Mouse (Mus musculus) testis, adult 2 months (tissue): ENCODE measurements at regions not wholly inside any gene's neighbourhood (a gene's known extent, or its start where the extent isn't known, plus 50 kb on each side); places are given as distances from the start of the nearest gene placed in this dataset.

Experiments used
- H3K27ac ChIP-seq: fragments of 200-500 bp; 2 replicates; pipeline ENCODE4 v1.5.1; 2012; ENCODE audit warnings: low read depth, low read length; ENCODE audit not compliant: control insufficient read depth, insufficient read depth
- H3K27me3 ChIP-seq: fragments of 200-500 bp; 2 replicates; pipeline ENCODE4 v1.6.1; 2012; ENCODE audit warnings: mild to moderate bottlenecking, low read length, moderate library complexity; ENCODE audit not compliant: control insufficient read depth, insufficient read depth
- H3K36me3 ChIP-seq: fragments of 200-500 bp; 2 replicates; pipeline ENCODE4 v1.6.1; 2012; ENCODE audit warnings: mild to moderate bottlenecking, low read length; ENCODE audit not compliant: control insufficient read depth, insufficient read depth
- H3K4me1 ChIP-seq: fragments of 200-500 bp; 2 replicates; pipeline ENCODE4 v1.6.1; 2012; ENCODE audit warnings: low read length; ENCODE audit not compliant: control insufficient read depth, insufficient read depth
- H3K4me3 ChIP-seq: fragments of 200-500 bp; 2 replicates; pipeline ENCODE4 v1.5.1; 2012; ENCODE audit warnings: low read depth, mild to moderate bottlenecking, low read length, moderate library complexity, mixed read lengths; ENCODE audit not compliant: control insufficient read depth
- CTCF ChIP-seq: fragments of 200-500 bp; IDR thresholded peaks from 2 replicates; pipeline ENCODE4 v1.5.1; 2012; ENCODE audit warnings: low read depth, mild to moderate bottlenecking, inconsistent platforms, low read length, moderate library complexity; ENCODE audit not compliant: control insufficient read depth, insufficient read depth, insufficient replicate concordance
- POLR2A ChIP-seq: fragments of 200-500 bp; IDR thresholded peaks from 2 replicates; pipeline ENCODE4 v1.6.1; 2012; ENCODE audit warnings: low read depth, mild to moderate bottlenecking, inconsistent platforms, low read length, moderate library complexity; ENCODE audit not compliant: control insufficient read depth

DNA sequence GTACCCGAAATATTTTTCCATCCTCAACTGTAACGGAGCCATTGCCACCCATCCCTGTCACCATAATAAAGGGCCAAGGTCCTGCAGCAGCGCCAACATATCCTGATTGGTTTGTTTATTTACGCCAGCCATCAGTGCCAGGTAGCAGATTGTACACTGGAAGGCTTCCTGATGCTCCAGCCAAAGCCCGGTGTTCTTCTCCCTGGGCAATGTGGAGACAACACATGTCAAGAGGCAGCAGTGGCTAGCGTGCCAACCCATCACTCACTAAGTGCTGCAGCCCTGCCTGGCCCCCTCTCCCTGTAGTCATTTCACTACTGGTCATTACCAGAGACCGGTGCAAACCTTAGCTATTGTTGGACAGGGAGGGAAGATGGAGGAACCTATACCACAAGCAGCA lies 393.8 kb upstream of the Hnrnpa3 start:
- no peaks in the 10 kb centered on the region for H3K36me3 ChIP-seq
- no peak overlapping the region for H3K4me3 ChIP-seq
- H3K27me3 ChIP-seq, result no peaks in the 10 kb centered on the region
- peaks cover 3% of the 10 kb centered on the region for H3K4me1 ChIP-seq
- no peak for TF ChIP-seq CTCF
- TF ChIP-seq POLR2A, result no peak
- no peak overlapping the region for H3K27ac ChIP-seq

GRCm38 (mm10) chr2:75265739-75266699 lies 393.0 kb upstream of the Hnrnpa3 start:
- H3K36me3 ChIP-seq, result no peaks in the 10 kb centered on the region
- H3K27me3 ChIP-seq, result no peaks in the 10 kb centered on the region

DNA sequence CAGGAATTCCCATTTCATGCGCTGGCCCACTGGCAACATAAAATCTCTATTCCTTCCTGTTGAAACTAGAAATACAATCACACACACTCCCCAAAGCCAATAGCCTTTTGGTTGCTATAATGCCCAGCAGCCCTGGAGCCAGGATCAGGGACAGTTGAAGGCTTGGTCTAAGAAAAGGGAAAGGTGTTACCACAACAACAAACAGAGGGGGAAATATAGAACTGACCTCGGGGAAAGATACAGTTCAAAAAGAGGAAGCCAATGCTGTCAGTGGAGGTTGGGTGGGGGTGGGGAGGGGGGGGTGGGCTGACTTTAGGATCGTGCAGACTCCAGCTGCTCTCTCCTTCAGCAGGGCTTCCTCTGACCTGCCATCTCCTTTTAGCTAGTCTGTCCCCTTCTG lies 391.1 kb upstream of the Hnrnpa3 start:
- TF ChIP-seq CTCF, result no peak
- TF ChIP-seq POLR2A, result no peak
- Histone ChIP-seq H3K4me1 (peaks cover 3% of the 10 kb centered on the region), H3K27me3 (no peaks in the 10 kb centered on the region), H3K36me3 (no peaks in the 10 kb centered on the region), H3K4me3 (no peak overlapping the region), H3K27ac (no peak overlapping the region)

More at GRCm38 (mm10) chr2:75265739-75266699, 393.0 kb upstream of the Hnrnpa3 start:
- TF ChIP-seq CTCF (no peak), POLR2A (no peak)
- H3K27ac ChIP-seq, result no peak overlapping the region
- peaks cover 3% of the 10 kb centered on the region for H3K4me1 ChIP-seq
- H3K4me3 ChIP-seq, result no peak overlapping the region

DNA sequence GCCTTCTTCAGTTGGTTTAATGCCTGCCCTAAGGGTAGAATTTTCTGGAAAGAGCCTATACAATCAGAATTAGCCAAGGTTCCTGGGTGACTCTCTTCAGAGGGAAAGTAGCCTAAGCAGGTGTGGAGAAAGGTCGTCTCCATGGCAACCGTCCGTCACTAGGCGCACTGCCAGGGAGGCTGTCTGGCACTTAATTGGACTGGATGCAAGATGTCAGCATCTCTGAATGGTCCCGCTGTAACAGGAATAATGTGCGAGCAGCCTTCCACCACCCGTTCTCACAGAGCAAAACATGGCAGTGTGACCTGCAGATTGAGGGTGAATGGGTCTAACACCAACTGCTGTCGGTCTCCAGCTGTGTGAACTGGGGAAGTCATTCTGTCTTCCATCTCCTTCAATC lies 389.6 kb upstream of the Hnrnpa3 start:
- Histone ChIP-seq H3K27me3 (no peaks in the 10 kb centered on the region), H3K4me3 (no peak overlapping the region), H3K36me3 (no peaks in the 10 kb centered on the region), H3K27ac (no peak overlapping the region), H3K4me1 (peaks cover 3% of the 10 kb centered on the region)
- TF ChIP-seq POLR2A (no peak), CTCF (no peak)

- no peak overlapping the region for H3K4me3 ChIP-seq
- no peak overlapping the region for H3K27ac ChIP-seq
These were observed 388.9 kb upstream of the Hnrnpa3 start for GRCm38 (mm10) chr2:75270115-75270514.

DNA sequence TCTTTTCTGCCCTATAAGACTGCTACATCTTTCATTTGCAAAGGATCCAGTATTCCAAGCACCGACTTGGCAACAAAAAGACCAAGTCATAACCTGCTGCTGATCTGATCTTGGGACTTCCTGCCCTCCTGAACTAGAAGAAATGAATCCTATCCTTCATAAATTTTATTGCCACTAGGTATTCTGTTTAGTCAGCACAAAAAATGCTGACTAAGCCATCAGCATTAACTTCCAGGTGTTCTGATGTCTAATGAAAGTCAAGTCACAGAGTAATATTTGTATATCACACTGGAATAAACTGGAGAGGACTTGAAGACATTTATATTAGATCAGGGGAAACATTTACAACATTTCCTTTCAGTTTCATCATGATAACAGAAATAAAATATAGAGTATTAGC lies 371.2 kb upstream of the Hnrnpa3 start:
- Histone ChIP-seq H3K27ac (no peak overlapping the region), H3K36me3 (no peaks in the 10 kb centered on the region)

More at GRCm38 (mm10) chr2:75270115-75270514, 388.9 kb upstream of the Hnrnpa3 start:
- TF ChIP-seq POLR2A, result no peak
- TF ChIP-seq CTCF, result no peak
- Histone ChIP-seq H3K27me3 (no peaks in the 10 kb centered on the region), H3K36me3 (no peaks in the 10 kb centered on the region), H3K4me1 (peaks cover 3% of the 10 kb centered on the region)

DNA sequence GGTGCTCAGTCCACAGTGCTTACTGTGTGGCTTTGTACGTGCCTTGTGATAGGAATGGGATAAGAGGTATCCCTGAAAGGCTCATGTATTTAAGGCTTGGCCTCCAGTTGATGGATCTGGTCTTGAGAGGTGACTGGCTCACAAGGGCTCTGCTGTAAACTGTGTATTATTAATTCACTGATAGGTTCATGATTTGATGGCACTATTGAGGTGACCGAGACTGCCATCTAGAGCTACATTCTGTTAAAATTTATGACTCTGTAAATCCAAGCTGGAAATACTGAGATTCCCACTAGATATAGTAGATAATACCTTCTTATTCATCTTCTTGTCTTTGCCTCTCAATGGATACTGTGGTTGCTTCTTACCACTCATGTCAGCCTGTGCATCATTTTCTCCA lies 367.4 kb upstream of the Hnrnpa3 start:
- TF ChIP-seq CTCF (no peak), POLR2A (no peak)
- no peaks in the 10 kb centered on the region for H3K27me3 ChIP-seq
- no peaks in the 10 kb centered on the region for H3K36me3 ChIP-seq

More for the DNA sequence above, 371.2 kb upstream of the Hnrnpa3 start:
- Histone ChIP-seq H3K4me1 (no peaks in the 10 kb centered on the region), H3K4me3 (no peak overlapping the region), H3K27me3 (no peaks in the 10 kb centered on the region)
- no peak for TF ChIP-seq POLR2A
- no peak for TF ChIP-seq CTCF

GRCm38 (mm10) chr2:75306821-75307220 lies 352.2 kb upstream of the Hnrnpa3 start:
- TF ChIP-seq POLR2A (no peak), CTCF (no peak)
- no peak overlapping the region for H3K4me3 ChIP-seq
- no peaks in the 10 kb centered on the region for H3K36me3 ChIP-seq
- H3K27me3 ChIP-seq, result no peaks in the 10 kb centered on the region
- H3K27ac ChIP-seq, result no peak overlapping the region
- no peaks in the 10 kb centered on the region for H3K4me1 ChIP-seq

More for the DNA sequence above, 367.4 kb upstream of the Hnrnpa3 start:
- Histone ChIP-seq H3K27ac (no peak overlapping the region), H3K4me1 (no peaks in the 10 kb centered on the region), H3K4me3 (no peak overlapping the region)
